Mouse (Mus musculus): ENCODE measurements at regions not wholly inside any gene's neighbourhood (a gene's known extent, or its start where the extent isn't known, plus 50 kb on each side); places are given as distances from the start of the nearest gene placed in this dataset.

DNA sequence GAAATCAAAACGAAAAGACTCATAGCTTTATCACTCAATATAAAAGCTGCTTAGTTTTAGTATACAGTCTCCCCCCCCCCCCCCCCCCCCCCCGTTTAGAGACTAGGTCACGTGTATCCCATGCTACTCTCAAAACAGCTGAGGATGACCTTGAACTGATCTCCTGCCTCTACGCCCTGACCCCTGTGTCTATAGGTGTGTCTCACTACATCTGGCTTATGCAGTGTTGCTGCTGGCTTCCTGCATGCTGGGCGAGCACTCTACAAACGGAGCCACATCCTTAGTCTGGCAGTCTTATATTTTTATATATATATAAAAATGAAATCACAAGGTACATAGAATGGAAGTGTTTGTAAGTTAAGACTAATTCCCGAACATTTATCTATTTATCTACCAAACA lies 79.3 kb upstream of the Lrig1 start:
- Histone ChIP-seq H3K4me1 (peaks cover 37% of the 10 kb centered on the region), H3K36me3 (no peaks in the 10 kb centered on the region), H3K4me2 (no peak overlapping the region), H3K9ac (no peak overlapping the region), H3K27ac (no peak overlapping the region), H3K9me3 (replicated peaks) (no peaks in the 10 kb centered on the region), H3K27me3 (no peaks in the 10 kb centered on the region; the same call in 1 of the 2 replicates), H3K4me3 (replicated peaks) (no peak overlapping the region)
- no peak for ATAC-seq (replicated peaks; ENCODE audit: low FRiP score)
- WGBS: 72% methylated on average over 7 of the region's 7 CpGs

DNA sequence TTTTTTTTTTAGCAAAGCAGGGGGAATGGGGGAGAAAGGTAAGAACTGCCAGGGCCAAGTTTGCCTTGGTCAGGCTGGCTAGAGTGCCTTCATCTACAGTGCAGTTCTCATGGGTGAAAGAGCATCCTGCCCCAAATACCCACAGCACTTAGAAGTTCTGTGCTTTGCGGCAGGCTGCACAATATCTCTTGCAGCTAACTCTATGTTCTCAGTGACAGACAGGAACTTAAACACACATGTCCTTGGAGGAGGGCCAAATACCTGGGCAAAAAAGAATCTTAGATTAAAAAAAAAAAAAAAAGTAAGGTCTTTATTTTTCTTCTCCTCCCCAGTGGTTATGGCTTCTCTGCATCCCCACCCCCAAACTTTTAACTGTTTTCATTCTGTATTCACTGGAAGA lies 78.8 kb upstream of the Lrig1 start:
- H3K4me2 ChIP-seq: no peak overlapping the region
- H3K27me3 ChIP-seq: no peaks in the 10 kb centered on the region; the same call in 1 of the 2 replicates
- H3K36me3 ChIP-seq: no peaks in the 10 kb centered on the region
- no peak overlapping the region for H3K4me3 ChIP-seq (replicated peaks)
- no peaks in the 10 kb centered on the region for H3K9me3 ChIP-seq (replicated peaks)
- no peak overlapping the region for H3K27ac ChIP-seq
- no peak for ATAC-seq (replicated peaks; ENCODE audit: low FRiP score)
- H3K9ac ChIP-seq: no peak overlapping the region
- H3K4me1 ChIP-seq: peaks cover 41% of the 10 kb centered on the region
- WGBS: 47% methylated on average over 1 of the region's 1 CpGs

DNA sequence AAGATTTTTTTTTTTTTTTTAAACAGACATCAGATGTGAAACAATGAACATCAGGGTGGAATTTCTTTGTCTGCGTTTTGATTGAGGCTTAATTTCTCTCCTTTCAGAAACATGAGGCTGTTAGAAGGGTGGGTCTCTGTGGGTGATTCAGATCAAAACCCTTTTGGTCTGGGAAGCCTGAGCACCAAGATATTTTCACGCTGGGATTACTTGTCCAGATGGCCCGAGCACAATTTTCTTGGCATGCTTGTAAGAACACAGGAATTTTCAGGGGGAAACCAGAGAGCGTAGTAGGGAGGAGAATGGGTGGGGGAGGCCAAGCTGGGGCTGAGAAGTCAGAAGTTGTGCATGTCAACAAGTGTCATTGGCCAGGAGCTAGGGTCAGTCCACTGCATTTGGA lies 76.6 kb upstream of the Lrig1 start:
- Histone ChIP-seq H3K4me2 (no peak overlapping the region), H3K4me1 (peaks cover 55% of the 10 kb centered on the region), H3K27me3 (no peaks in the 10 kb centered on the region; the same call in 1 of the 2 replicates), H3K27ac (no peak overlapping the region), H3K4me3 (replicated peaks) (no peak overlapping the region), H3K9me3 (replicated peaks) (no peaks in the 10 kb centered on the region), H3K9ac (no peak overlapping the region), H3K36me3 (no peaks in the 10 kb centered on the region)
- WGBS: 25% methylated on average over 4 of the region's 4 CpGs
- no peak for ATAC-seq (replicated peaks; ENCODE audit: low FRiP score)

DNA sequence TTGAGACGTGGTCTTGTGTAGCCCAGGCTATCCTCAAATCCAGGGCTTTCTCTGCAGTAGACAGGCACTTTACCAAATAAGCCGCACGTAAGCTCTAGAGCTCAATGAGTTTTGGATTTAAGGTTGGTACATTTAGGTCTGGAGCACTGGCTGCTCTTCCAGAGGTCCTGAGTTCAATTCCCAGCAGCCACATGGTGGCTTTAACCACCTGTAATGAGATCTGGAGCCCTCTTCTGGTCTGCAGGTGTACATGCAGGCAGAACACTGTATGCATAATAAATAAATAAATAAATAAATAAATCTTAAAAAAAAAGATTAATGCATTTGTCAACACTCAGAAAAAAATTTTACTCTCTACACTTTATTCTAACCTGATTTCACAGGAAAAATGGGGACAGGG lies 74.9 kb upstream of the Lrig1 start:
- no peak overlapping the region for H3K4me2 ChIP-seq
- no peaks in the 10 kb centered on the region for H3K36me3 ChIP-seq
- WGBS: 95% methylated on average over 3 of the region's 3 CpGs
- H3K9ac ChIP-seq: no peak overlapping the region
- no peak for ATAC-seq (replicated peaks; ENCODE audit: low FRiP score)
- H3K27ac ChIP-seq: no peak overlapping the region
- no peaks in the 10 kb centered on the region for H3K9me3 ChIP-seq (replicated peaks)
- no peaks in the 10 kb centered on the region; the same call in 1 of the 2 replicates for H3K27me3 ChIP-seq
- H3K4me3 ChIP-seq (replicated peaks): no peak overlapping the region
- peaks cover 43% of the 10 kb centered on the region for H3K4me1 ChIP-seq

DNA sequence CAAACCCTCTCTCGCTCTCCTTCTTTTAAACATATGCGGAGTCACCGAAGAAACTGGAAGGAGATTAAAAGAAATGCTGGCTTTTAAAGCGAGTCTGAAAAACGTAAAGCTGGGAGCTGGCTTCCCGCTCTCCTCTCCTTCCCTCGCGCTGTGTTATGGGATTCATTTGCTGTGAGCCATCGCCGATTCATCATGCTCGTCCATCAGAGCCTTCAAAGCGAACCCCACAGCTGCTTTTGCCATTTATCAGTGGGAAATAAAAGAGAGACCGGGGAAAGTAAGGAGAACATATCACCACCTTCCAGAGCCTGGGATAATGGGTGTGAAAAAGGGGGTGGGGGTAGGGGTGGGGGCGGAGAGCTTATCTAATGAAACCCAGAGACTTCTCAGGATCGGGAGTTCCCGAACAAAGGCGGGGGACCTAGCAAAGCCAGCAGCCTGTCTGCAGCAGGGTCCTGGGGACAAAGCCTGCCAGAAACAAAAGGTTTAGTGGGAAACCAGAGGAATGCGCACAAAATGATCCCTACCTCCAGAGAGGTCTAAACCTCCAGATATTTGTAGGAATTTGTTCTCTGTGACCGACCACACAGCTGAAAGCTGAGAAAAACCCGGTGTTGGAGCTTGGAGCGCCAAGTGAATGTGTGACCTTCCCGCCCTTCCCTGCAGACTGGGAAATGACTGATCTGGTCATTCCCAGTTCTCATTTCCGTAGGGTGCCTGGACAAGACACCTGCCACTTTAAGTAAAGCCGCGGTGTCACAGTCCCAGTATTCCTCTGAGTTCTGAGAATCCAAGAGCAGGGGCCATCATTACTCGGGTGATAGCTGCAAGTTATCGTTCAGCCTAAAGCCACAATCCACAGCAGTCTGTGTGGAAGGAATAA lies 73.9 kb upstream of the Lrig1 start:
- H3K27ac ChIP-seq: peak overlapping the region; percentile 66
- peak overlapping the region; percentile 57 for H3K4me2 ChIP-seq
- peak overlapping the region; percentile 24 for H3K4me3 ChIP-seq (replicated peaks)
- 7% methylated on average over 27 of the region's 27 CpGs for WGBS
- H3K9ac ChIP-seq: peak overlapping the region; percentile 11; the same call in 1 of the 2 replicates
- peak; percentile 23; the same call in 1 of the 2 replicates for ATAC-seq (replicated peaks; ENCODE audit: low FRiP score)
- H3K9me3 ChIP-seq (replicated peaks): no peaks in the 10 kb centered on the region
- peaks cover 41% of the 10 kb centered on the region for H3K4me1 ChIP-seq
- no peaks in the 10 kb centered on the region for H3K36me3 ChIP-seq
- H3K27me3 ChIP-seq: no peaks in the 10 kb centered on the region; the same call in 1 of the 2 replicates

DNA sequence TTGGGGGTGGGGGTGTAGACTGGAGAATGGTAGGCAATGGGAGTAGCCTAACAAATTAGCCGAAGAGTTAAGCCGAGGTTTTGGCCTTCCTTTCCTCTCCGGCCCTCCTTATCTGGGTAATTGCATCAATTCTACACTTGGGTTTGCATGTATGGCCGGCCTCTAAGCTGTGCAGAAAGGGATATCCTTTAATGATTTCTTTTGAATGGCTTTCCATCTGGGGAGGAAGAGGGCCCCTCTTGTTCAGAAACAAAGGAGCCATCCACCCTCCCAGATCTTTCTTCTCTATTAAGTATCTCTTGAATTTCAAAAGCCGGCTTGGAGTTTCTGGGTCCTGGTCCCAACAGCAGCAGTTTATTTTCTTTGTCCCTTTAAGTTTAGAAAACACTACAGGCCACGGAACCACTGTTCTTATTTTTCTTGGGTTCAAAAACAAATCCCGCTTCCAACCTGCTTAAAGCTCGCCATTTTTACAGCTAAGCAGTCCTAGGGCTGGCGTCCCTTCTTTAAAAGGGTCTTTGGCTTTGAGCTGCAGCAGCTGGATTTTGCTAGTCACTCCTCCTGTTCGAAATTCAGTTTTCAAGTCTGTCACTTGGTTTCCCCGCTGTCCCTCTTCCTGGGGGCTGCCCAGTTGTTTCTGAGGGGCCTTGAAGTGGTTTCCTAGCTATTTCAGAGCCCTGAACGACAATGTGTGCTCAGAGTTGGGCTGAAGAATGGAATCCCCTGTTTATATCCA lies 73.1 kb upstream of the Lrig1 start:
- ATAC-seq (replicated peaks; ENCODE audit: low FRiP score): no peak
- Histone ChIP-seq H3K27ac (peak overlapping the region; percentile 66; the same call in 1 of the 2 replicates), H3K4me3 (replicated peaks) (peak overlapping the region; percentile 24), H3K9me3 (replicated peaks) (no peaks in the 10 kb centered on the region), H3K4me1 (peaks cover 34% of the 10 kb centered on the region), H3K4me2 (peak overlapping the region; percentile 57), H3K27me3 (no peaks in the 10 kb centered on the region; the same call in 1 of the 2 replicates), H3K36me3 (no peaks in the 10 kb centered on the region), H3K9ac (0 out of 2 replicates have a peak overlapping the region, but pooled peaks have one; percentile 4)
- 33% methylated on average over 12 of the region's 12 CpGs for WGBS

DNA sequence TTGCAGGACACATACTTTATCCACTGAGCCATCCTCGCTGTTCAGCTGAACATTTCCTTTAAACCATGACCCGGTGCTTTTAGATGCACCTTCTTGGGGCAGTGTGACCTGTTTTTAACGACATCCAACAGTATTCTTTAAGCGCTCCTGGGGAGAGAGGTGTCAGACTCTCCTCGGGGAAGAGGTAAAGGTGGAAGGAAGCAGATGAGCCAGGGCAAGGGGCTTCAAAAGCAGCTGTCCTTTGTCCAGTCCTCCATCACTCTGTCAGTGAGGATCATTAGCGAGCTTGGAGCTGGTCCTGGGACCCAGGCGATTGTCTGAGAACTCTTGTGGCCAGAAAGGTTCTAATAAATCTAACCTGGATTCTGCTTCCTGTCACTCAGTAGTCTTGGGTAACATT lies 72.4 kb upstream of the Lrig1 start:
- Histone ChIP-seq H3K9me3 (replicated peaks) (no peaks in the 10 kb centered on the region), H3K4me1 (peaks cover 32% of the 10 kb centered on the region), H3K36me3 (no peaks in the 10 kb centered on the region), H3K27me3 (no peaks in the 10 kb centered on the region), H3K4me2 (no peak overlapping the region), H3K9ac (no peak overlapping the region), H3K4me3 (replicated peaks) (no peak overlapping the region), H3K27ac (no peak overlapping the region)
- no peak for ATAC-seq (replicated peaks; ENCODE audit: low FRiP score)
- WGBS: 51% methylated on average over 7 of the region's 7 CpGs

DNA sequence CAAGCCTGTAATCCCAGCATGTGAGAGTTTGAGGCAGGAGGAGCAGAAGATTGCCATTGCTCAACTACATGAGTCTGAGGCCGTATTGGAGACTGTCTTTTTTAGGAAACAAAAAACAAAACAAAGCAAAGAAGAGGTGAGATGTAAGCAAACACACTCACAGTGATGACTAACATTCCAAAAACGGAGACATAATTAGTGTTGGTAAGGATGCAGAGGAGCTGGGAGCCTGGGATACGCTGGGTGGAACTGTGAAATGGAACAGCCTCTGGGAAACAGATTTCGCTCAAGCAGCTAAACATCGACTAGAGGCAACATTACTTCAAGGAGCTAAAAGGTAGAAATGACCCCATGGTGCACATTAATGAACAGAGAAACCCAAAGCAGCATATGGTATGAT lies 68.3 kb upstream of the Lrig1 start:
- Histone ChIP-seq H3K27ac (no peak overlapping the region), H3K9me3 (replicated peaks) (no peaks in the 10 kb centered on the region), H3K36me3 (no peaks in the 10 kb centered on the region), H3K4me3 (replicated peaks) (no peak overlapping the region), H3K4me1 (peaks cover 9% of the 10 kb centered on the region), H3K4me2 (no peak overlapping the region), H3K9ac (no peak overlapping the region), H3K27me3 (no peaks in the 10 kb centered on the region)
- 80% methylated on average over 5 of the region's 5 CpGs for WGBS
- ATAC-seq (replicated peaks; ENCODE audit: low FRiP score): no peak

DNA sequence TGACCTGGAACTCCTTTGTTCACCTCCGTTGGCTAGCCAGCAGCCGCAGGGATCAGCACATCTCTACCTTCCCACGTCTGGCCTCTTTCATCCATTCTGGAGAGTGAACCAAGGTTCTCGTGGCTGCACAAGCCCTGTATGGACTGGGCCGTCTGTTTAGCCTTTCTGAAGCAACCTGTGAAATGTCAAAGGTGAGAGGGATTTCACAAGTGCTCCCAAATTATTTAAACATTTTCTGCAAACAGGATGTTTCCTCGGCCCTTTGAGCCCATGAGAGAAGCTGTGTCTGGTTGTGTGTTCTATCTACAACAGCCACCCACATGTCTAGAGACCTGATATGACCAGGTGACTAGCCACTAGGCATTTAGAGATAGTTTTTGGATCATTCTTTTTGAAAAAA lies 65.8 kb upstream of the Lrig1 start:
- 86% methylated on average over 6 of the region's 6 CpGs for WGBS
- Histone ChIP-seq H3K4me1 (no peaks in the 10 kb centered on the region), H3K4me3 (replicated peaks) (no peak overlapping the region), H3K4me2 (no peak overlapping the region), H3K36me3 (no peaks in the 10 kb centered on the region), H3K27ac (no peak overlapping the region), H3K27me3 (no peaks in the 10 kb centered on the region), H3K9ac (no peak overlapping the region), H3K9me3 (replicated peaks) (no peaks in the 10 kb centered on the region)
- no peak for ATAC-seq (replicated peaks; ENCODE audit: low FRiP score)

DNA sequence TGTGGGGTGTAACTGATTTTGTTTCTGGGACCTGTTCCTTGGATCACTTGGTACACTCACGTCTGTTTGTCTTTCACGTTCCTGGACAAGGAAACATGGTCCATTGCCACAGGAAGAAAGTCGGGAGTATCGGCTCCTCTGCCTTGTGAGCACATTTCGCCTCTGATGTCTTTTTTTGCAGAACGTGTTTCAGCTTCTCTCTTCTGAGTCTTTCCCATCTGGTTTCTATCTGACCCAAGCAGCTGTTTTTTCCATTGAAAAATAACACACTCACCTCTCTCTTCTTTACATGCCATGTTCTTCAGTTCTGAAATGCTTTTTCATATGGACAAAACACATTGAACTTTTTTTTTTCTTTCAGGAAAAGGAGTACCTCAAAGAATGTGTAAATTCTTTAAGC lies 61.4 kb upstream of the Lrig1 start:
- H3K4me1 ChIP-seq: no peaks in the 10 kb centered on the region
- H3K27ac ChIP-seq: no peak overlapping the region
- no peaks in the 10 kb centered on the region for H3K36me3 ChIP-seq
- H3K9ac ChIP-seq: no peak overlapping the region
- no peak overlapping the region for H3K4me2 ChIP-seq
- no peak for ATAC-seq (replicated peaks; ENCODE audit: low FRiP score)
- H3K9me3 ChIP-seq (replicated peaks): no peaks in the 10 kb centered on the region
- no peak overlapping the region for H3K4me3 ChIP-seq (replicated peaks)
- no peaks in the 10 kb centered on the region for H3K27me3 ChIP-seq
- WGBS: 50% methylated on average over 6 of the region's 6 CpGs

DNA sequence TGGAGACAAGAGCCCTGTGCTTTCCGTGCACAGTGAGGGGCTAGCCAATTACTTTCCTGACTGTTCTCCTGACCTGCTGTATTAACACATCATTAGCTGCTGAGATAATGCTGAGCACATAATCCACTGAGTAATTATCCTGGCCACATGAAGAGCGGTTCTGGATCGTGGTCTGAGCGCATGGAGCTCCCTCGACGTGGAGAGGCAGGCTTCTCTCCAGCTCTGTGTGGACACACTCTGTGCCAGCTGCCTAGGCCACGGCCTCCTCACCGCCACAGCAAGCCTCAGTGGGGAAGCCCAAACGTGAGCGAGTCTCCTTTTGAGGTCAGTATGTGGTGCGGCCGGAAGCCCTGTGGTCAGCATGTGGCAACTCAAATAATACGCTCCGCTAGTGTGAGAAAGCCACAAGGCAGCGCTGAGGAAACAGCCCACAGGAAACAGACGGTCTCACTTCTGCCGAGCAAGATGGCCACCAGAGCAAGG lies 60.7 kb upstream of the Lrig1 start:
- H3K36me3 ChIP-seq: no peaks in the 10 kb centered on the region
- no peak overlapping the region for H3K27ac ChIP-seq
- no peaks in the 10 kb centered on the region for H3K9me3 ChIP-seq (replicated peaks)
- H3K4me3 ChIP-seq (replicated peaks): no peak overlapping the region
- ATAC-seq (replicated peaks; ENCODE audit: low FRiP score): no peak
- WGBS: 82% methylated on average over 17 of the region's 17 CpGs
- no peak overlapping the region for H3K4me2 ChIP-seq
- H3K9ac ChIP-seq: no peak overlapping the region
- H3K27me3 ChIP-seq: no peaks in the 10 kb centered on the region
- H3K4me1 ChIP-seq: no peaks in the 10 kb centered on the region

DNA sequence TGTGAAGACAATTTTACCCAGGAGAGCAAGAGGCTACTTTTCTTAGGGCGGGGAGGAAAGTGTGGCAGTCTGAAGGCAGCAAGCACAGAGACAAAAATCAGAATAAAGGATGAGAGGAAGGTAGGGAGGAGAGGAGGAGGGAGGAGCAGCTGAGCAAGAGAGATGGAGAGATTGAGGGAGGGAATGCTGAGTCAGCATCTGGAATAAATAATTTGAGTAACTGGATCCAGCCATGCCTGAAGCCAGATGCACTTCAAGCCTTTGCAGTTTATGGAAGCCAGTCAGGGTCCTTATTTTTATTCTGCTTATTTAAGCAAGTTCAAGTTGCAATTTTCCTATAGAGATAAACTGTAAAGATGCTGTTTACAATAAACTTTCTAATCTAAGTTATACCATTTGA lies 59.7 kb upstream of the Lrig1 start:
- H3K36me3 ChIP-seq: no peaks in the 10 kb centered on the region
- no peak overlapping the region for H3K9ac ChIP-seq
- no peaks in the 10 kb centered on the region for H3K27me3 ChIP-seq
- no peak overlapping the region for H3K27ac ChIP-seq
- whole genome bisulfite sequencing: 95% methylated on average over 1 of the region's 1 CpGs
- no peak for ATAC-seq (replicated peaks; ENCODE audit: low FRiP score)
- H3K4me1 ChIP-seq: 0 out of 2 replicates have a peak, but pooled peaks cover 4% of the 10 kb centered on the region
- no peak overlapping the region for H3K4me3 ChIP-seq (replicated peaks)
- H3K4me2 ChIP-seq: no peak overlapping the region
- no peaks in the 10 kb centered on the region for H3K9me3 ChIP-seq (replicated peaks)

Measured in kidney, embryonic 15.5 days (tissue).